Mouse (Mus musculus): ENCODE measurements around the gene 2610002M06Rik. TPM values are rescaled to one million over a fixed set of nuclear protein-coding genes. Genes with fewer than 3 reads are reported as not detected.

The 2610002M06Rik gene
- total RNA-seq (2021): 1 to 10 TPM; 6.5 to 6.8 TPM
- long read RNA-seq, experiment 1, full-length matches to known transcripts: 2 of 2 reads
- long read RNA-seq, experiment 1, partial matches to known transcripts: 0 of 2 reads
- long read RNA-seq, experiment 1, other reads (novel, unspliced or antisense): 0 of 2 reads
- long read RNA-seq, experiment 2, full-length matches to known transcripts: 3 of 3 reads
- long read RNA-seq, experiment 2, partial matches to known transcripts: 0 of 3 reads
- long read RNA-seq, experiment 2, other reads (novel, unspliced or antisense): 0 of 3 reads

DNA sequence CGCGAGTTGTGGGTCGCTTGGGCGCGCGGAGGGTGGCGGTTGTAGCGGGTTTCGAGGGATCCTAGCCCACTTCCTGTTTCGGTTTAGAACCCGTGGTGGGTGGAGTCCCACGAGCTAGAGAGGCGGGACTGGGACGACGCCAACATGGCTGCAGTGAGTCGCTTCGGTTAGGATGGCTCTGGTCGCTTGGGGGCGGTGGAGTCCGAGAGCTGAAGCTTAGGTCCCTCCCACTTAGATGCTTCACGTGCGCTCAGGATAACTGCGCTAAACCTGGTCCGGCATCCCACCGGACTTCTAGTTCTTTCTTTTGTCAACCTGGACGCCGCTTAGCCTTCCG, at the start of gene 2610002M06Rik:
2610002M06Rik (minus strand) TSS at position 117 of the 337 bp plus-strand sequence.
- intact Hi-C loops (cut with DNase I): loop anchor here (2.0 to 10.0 kb wide), 2 partner anchors 721 to 1199 kb away; partner anchors contain the start of gene Hmgn5
- DNase-seq: peak; percentile 83 to 88

DNA sequence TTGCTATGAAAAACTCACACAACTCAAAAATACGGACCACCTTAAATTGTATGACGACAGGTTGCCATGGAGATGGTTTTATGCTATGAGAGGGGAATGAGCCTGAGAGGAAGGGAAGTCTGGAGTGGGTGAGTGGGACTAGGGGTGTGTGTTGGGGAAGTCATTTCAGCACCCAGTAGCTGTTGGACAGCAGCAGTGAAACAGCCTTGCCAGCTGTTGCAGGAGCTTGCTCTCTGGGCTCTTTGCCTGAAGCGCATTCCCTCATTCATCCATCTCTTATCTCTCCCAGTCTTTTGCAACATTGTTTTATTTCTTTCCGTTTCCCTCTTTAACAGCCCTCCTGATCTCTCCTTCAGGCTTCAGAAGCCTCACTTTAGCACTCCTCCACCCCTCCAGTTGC, 42.0 kb upstream of the 2610002M06Rik start:
- DNase-seq: peak in 1 of 2 experiments; percentile 2

DNA sequence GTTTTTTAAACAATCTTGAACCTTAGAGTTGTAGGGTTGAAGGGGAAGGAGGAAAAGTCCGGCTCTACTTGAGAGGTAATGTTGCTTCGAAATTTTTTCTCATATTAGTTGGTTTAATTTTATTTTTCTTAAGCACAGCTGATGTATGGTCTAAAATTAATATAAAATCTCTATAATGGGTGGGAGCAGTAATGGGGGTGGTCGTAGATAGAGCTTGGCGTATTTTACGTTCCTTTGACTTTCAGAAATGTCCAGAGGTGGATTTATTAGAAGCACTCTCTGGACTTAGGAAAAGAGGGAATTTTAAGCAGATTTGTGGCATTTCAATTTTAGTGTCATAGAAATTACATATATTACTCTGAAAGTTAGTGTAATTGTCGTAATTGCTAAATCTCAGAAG, 592 bp upstream of the 2610002M06Rik start:
- intact Hi-C loops (cut with DNase I): loop anchor here (2.0 to 10.0 kb wide), 2 partner anchors 720 to 1198 kb away; partner anchors contain the start of gene Hmgn5
- DNase-seq: no peak

More for the DNA sequence above, 42.0 kb upstream of the 2610002M06Rik start:
- intact Hi-C loops (cut with DNase I): no loop called here

DNA sequence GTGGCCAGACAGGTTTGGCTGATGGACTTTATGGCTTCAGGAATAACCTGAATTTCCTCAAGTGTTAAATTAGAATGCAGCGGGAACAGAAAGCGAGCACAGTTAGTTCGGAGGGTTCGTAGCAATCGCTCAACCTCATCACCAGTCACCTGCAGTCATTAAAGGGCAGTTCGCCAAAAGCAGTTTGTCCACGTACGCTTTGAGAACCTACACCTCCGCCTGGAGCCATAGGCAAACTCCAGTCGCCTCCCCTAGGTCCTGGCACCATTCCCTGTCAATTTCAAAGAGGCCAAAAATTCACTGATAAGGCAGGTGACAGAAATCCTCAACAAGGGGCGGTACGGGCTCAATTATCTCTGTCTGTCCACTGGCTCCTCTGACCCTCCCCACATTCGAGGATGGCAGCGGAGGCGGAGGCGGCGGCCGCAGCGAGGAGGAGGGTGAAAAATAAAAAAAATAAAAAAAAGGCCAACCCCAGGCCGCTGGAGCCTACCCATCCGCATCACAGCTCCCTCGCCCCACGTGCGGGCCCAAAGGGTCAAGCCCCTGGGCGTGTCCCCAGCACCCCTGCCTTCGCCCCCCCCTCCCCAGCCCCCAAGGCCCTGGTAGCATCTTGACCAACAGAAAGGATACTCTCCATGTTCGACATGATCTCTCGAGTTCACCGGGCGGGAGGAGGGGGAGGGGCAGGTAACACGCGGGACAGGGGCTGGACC, 474 bp downstream of the 2610002M06Rik start:
- intact Hi-C loops (cut with DNase I): loop anchor here (2.0 to 10.0 kb wide), 2 partner anchors 721 to 1199 kb away; partner anchors contain the start of gene Hmgn5
- peak; percentile 6 to 16 for DNase-seq

DNA sequence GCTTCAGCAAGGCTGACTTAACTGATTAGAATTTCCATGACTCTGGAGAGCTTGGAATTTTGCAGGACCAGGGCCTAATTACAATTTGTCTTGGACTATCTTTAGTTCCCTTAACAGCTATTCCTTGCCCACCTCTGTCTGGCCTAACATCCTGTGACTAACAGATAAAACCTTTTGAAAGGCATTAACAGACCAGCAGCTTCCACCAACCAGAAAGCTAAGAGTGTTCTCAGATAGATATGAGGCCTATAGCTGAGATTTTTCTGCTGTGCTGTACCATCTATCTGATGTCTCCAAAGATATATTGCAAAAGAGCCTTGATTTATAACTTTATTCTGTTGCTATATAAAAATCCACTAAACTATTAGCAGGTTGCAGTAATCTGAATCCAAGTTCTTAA, 4.0 kb downstream of the 2610002M06Rik start:
- intact Hi-C loops (cut with DNase I): loop anchor here (10.0 kb wide), 1 partner anchor 1203 kb away; the partner anchor contains the start of gene Hmgn5
- DNase-seq: no peak

DNA sequence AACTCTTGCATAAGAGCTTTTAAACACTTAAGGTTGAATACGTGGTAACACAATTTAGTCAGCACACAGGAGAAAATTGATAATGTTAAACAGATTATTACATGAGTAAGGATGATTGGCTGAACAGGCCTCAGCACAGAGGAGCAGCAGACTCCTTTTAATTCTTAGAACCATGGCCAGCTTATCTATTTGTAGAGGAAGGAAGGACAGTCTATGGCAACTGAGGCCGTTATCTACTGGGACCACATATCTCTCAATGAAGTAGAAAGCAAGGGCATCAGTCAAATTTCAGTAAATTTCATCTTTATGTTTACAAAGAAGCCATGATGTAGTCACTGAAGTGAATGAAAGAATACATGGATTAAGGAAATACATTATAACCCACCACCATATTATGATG, 19.2 kb downstream of the 2610002M06Rik start:
- intact Hi-C loops (cut with DNase I): no loop called here
- DNase-seq: no peak

DNA sequence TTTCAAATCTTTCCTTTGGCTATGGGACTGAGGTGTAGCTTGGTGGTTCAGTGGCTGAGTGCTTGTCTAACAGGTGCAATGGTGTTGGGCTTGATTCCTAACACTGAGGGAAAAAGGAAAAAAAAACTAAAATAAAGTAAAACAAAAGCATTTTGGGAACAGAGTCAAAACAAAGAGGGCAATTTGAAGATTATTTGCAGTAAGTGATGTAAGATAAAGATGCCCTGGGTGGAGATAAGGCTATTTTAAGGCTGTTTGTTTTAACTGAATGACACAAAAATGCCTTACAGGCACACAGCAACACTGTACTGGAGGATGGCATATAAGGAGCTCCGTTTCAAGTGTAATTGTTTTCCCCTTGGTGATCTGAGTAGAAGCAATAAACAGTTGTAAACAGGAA, 20.3 kb downstream of the 2610002M06Rik start:
- intact Hi-C loops (cut with DNase I): no loop called here

DNA sequence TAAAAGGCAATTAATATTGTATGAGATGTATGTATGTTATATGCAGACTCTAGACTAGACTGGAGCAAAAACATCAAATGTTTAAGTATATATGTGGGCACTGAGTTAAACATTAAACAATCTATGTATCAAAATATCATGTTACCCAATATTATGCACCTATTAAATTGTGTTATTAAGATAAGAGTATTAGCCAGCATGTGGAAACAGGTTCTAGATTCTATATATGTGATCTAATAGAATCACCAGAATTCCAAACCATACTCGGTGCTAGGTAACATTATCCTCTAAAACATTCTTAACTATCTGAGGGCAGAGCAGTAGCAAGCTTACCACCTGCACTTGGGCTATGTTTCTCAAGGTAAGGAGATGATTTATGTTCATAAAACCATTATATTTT, 23.8 kb downstream of the 2610002M06Rik start, which contains the start of gene Tent5d:
Tent5d (plus strand) TSS at position 301 of the 400 bp plus-strand sequence.
- intact Hi-C loops (cut with DNase I): no loop called here
- no peak for DNase-seq

More for the DNA sequence above, 20.3 kb downstream of the 2610002M06Rik start:
- DNase-seq: no peak

DNA sequence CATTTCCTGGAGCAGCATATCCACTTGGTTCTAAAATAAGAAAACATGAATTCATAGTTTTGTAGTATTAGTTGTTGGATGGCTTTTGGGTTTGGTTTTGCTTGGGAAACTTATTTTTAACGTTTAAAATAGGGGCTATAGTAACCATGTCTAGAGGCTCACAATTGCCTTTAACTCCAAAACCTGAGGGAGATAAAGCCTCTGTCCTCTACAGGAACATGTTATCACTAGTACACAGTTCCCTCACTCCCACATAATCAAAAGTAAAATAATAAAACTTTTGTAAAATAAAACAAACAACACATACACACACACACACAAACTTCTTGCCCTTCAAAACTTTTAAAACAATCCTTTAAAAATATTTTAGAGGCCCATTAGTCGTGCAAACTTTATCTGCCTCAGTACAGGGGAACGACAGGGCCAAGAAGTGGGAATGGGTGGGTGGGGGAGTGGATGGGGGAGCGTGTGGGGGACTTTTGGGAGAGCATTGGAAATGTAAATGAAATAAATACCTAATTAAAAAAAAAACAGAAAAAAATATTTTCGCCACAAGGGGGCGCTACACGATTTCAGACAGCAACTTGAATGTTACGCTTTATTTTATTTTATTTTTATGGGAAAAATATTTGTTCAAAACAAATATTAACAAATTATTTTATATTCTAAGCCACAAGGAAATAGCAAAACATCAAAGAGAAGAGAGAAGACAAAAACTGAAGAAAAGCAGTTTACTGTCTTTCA, 25.2 kb downstream of the 2610002M06Rik start:
- intact Hi-C loops (cut with DNase I): no loop called here
- no peak for DNase-seq

DNA sequence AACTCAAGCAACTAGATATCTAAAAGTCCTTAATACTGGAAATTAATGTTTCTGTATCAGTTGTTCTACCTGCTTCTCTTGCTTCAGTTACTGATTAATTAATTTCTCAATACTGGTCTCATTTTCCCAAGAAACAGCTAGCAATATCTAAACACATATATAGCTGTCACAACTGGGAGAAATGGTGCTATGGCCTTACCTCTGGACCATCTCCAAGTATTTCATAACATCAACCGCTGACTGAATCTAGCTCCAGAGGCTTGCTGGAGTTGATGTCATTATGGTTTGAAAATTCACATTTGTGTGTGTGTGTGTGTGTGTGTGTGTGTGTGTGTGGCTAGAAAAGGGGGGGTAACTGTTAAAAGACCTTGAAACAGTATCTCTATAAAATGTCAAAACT, 26.0 kb downstream of the 2610002M06Rik start:
- intact Hi-C loops (cut with DNase I): no loop called here
- DNase-seq: no peak

DNA sequence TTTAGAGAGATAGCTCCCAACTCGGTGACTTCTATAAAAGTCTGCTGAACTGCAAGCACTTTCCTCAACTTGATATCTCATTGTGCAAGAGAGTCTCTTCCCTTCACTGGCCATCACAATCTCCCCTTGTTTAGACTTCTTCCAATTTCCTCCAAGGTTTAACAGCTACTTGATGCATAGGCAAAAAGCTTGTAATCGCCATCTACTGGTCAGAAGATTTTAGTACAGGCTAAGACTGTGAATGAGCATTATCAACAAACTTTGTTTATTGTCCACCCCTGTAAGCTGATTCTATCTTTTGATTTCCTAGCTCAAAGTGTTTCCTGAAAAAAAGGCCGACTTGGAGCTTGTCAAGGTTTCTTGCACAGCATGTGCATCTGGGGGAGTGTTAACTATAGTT, 48.2 kb downstream of the 2610002M06Rik start:
- intact Hi-C loops (cut with DNase I): no loop called here
- no peak for DNase-seq

Other genes starting within 250 kb of the 2610002M06Rik start
- not detected for gene Tbx22, start 148.4 kb downstream of the 2610002M06Rik start, total RNA-seq (2021)
- gene Tent5d, start 23.7 kb downstream of the 2610002M06Rik start, total RNA-seq (2021): not detected
- not detected for gene Gm732, start 132.1 kb upstream of the 2610002M06Rik start, total RNA-seq (2021)

Measured in heart, postnatal 14 days (tissue).